Mouse (Mus musculus): ENCODE measurements at regions not wholly inside any gene's neighbourhood (a gene's known extent, or its start where the extent isn't known, plus 50 kb on each side); places are given as distances from the start of the nearest gene placed in this dataset.

GRCm38 (mm10) chr4:125890510-125890909 lies 133.8 kb upstream of the Csf3r start:
- DNase-seq = no peak

- no peak for DNase-seq
Measured at GRCm38 (mm10) chr4:125893139-125893538, 131.2 kb upstream of the Csf3r start.

DNA sequence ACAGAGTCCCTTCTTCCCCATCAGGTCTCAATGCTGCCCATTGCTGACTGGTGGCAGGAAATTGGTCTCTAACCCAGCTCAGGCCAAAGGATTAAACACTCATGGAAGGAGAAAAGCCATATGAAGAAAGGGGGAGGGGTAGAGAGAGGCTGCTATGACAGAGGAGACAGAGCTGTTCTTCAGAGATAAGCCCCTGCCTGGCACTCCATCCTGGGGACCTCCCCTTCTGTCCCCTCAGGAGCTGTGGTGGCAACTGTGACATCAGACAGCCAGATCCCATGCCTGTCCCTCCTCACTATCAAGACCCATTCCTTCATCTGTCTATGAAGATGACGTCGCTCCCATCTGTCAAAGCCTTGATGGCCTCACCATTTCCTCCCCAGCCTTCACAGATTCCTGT lies 126.6 kb upstream of the Csf3r start:
- DNase-seq = no peak

GRCm38 (mm10) chr4:125898631-125899348 lies 125.6 kb upstream of the Csf3r start:
- DNase-seq = no peak

GRCm38 (mm10) chr4:125901546-125902276 lies 122.6 kb upstream of the Csf3r start:
- DNase-seq = no peak

DNA sequence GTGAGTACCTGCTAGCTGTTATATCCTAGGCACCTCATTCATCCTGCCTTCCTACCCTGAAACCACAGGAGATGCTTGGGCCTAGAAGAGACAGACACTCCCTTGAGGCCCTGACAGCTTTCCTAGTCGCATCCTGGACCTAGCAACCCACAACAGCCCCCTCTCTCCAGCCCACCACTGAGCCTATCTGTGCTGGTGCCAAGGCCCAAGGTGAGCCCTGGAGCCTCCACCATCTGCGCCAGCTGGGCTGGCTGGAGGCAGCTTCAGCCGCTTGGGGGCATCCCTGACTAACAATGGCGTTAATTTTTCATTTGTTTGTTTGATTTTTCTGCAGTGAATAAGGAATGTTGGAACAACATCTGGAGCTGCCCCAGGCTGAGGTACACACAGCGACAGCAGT lies 118.1 kb upstream of the Csf3r start:
- no peak for DNase-seq

GRCm38 (mm10) chr4:125908901-125909300 lies 115.4 kb upstream of the Csf3r start:
- DNase-seq = no peak

DNA sequence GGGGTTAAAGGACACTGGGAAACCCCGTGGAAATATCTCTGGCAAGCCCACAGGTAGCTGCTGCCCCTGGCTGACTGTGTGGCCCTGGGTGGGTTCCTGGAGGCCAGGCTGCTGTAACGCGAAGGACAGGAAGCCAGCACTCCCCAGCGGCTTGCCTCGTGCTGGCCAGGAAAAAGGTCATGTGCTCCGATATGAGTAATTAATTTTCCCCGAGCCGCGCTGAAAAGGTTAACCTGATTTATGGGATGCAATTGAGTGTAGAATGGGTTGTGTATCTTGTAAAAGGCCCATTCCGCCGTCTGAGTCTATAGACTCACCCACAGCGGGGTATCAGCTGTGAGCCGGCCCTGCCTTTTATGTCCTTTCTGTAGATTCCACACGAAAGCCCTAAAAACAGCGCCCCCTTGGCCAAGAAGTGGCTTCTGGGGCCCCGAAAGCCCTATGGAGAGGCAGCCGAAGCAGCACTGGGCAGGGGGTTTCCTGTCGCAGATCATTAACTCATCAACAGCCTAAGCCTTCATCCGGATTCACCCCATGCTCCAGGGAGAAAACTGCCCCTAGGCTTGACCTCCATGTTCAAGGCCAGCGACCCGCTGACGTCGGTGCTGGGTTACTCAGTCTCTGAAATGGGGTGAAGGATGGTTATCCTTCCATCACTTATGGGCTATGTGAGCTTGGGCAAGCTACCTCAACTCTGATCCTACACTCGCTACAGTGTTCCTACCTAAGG lies 112.6 kb upstream of the Csf3r start:
- DNase-seq = peak; percentile 35 to 71

DNA sequence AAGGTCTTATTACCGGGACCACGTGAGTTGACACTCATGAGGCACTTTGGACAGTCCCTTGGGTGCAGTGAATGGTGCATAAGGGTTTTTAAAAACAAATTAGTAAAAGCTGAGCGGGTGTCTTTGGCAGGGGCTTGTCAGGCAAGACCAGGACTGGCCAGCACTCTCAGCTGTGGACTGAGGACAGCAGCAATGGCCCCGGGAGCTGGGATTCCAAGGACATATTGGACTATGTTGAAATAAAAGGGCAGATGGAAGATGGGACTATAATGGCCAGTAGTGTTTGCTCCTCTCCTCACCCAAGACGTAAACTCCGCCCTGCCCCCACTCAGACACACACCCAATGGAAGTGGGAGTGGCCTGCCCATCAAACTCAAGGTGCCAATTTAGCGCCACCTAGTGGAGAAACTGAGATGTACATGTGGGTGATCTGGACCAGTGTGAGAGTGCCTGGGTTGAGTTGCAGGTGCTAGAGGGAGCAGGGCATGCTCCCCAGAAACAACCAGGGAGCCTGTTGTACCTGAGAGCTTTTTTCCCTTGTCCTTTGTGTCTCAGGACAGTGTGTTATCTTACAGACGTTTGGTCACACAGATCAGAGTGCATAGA lies 111.8 kb upstream of the Csf3r start:
- DNase-seq = peak; percentile 70 to 71

GRCm38 (mm10) chr4:125915166-125915565 lies 109.2 kb upstream of the Csf3r start:
- no peak for DNase-seq

DNA sequence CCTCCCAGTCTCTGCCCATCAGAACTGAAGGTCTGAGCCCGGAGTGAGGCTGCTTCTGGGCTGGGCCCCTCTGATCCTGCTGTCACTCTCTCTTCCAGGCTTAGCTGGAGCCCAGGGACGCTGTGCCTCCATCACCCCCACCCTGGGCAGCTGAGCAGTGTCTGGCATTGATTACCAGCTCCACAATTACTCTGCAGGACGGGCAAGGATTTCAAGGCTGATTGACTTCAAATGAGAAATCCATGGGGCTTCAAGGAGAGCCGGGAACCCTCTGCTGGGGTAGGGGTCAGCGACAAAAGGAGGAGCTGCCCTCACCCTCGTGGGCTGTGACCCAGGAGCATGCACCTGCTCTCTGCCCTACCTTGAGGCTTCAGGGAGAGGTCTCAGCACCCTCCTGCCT lies 107.1 kb upstream of the Csf3r start:
- no peak for DNase-seq

DNA sequence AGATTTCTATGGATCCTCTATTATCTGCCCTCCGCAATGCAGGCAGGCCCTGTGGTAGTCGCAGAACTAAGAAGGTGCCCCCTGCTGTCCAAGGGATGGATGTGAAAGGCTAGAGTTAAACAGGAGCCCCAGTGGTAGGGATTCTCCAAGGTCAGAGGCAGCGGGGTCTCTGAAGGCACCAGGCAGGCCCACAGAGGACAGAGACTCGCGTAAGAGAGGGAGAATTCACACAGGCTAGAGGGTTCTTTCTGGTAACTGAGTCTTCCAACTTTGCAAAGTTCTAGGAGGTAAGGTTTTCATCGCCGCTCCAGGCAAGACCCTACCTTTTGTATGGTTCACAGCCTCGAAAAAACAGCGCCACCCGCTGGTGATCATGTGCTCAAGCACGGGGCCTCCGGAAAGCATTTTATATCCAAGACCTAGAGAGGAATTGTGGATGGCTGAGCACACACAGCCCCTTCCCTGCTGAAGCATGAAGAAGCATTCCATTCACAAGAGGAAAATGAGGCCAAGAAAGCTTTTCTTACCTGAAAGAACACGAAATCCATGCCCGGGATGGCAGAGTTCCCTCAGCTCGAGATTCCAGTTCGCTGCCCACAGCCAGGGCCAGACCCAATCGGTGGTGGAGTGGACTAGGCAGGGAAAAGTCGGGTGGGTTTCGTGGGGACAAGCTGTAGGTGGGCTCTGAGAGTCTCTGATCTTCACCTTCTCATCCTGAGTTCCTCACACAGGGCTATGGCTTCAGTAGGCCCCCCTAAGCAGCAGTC lies 102.6 kb upstream of the Csf3r start:
- DNase-seq = peak; percentile 35 to 45

DNA sequence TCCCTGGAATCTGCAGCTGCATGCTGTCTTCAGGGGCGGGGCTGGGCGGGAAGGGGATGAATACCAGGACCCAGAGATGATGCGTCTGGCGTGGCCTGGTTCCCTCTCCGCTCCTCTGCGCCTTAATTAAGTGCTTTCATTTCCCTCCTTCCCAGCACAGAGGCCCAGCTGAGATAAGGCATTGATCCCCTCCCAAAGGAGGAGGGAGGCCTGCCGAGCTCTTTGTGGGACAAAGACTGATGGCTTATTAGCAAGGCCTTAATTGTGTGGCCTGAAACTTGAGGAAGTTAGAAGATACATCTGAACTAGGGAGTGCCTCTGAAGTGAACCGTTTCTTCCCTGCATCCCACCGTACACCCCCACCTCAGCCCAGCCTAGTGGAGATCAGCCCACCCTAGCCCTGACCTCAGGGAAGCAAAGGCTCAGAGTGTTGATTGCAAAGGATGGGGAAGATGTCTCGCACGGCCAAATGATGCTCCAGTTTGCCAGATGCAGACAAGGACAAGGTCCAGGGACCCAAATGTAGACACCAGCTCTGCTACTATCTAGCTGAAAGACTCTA lies 102.0 kb upstream of the Csf3r start:
- DNase-seq = no peak

DNA sequence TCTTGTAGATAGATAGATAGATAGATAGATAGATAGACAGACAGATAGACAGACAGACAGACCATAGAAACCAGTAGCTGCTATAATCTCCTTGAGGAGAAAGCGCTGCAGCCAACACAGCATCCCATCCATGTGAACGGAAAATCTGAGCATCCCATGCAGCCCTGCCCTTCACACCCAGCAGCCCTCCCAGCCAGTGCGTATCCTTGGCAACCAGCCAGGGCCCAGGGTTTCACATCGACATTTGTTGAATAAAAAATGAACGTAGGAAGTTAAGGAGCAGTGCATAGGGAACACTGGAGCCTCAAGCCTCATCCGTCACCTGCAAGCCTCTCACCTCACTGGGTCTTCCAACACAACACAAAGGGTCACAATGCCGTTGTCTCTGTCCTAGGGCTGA lies 101.1 kb upstream of the Csf3r start:
- DNase-seq = no peak

- DNase-seq = no peak
Measured at GRCm38 (mm10) chr4:125928196-125928595, 96.2 kb upstream of the Csf3r start.

DNA sequence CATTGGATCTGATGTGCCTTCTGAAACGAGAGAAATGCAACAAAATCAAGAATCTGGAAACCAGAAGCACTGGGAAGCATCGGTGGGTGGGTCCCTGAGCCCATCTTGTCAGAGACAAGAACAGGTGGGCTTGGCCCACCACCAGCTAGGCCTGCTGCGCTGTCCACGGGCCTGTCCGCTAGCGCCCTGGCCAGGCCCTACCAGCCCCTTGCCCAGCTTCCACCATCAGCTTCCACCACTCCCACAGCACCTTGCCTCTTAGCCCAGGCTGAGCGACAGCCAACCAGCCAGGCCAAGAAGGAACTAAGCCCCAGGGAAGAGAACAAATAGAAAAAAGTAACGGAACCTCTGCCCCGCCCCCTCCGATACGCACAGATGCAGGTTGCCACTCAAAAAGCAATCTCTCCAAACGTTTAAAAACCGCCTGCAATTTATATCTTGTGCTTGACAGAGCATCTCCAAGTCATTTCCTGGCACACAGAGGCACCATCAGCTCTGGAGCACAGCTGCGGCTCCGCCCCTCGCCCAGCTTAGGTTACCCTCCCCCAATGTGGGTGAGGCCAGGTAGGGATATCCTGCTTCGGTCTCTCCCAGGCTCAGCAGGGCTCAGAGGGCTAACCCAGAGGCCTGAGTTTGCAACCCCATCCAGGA lies 95.1 kb upstream of the Csf3r start:
- DNase-seq = no peak

DNA sequence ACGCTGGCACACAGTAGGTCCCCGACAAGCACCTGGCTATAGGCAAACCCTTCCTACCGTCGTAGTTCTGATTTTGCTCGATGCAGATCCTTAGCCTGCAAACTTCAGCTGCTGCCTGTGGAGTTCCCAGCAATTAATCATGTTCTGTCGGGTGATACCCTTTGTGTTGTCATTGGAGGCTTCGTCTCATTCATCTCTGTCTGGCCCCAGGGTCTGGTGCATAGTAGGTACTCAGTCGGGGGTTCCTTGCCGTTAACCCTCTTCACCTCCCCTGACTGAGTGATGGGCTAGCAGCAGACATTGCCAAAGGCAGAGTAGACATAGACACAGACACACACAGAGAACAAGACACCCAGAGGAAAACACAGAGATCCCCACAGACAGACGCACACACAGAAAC lies 93.6 kb upstream of the Csf3r start:
- DNase-seq = no peak

GRCm38 (mm10) chr4:125931321-125931720 lies 93.0 kb upstream of the Csf3r start:
- DNase-seq = no peak

GRCm38 (mm10) chr4:125932036-125932756 lies 92.2 kb upstream of the Csf3r start:
- DNase-seq = no peak

DNA sequence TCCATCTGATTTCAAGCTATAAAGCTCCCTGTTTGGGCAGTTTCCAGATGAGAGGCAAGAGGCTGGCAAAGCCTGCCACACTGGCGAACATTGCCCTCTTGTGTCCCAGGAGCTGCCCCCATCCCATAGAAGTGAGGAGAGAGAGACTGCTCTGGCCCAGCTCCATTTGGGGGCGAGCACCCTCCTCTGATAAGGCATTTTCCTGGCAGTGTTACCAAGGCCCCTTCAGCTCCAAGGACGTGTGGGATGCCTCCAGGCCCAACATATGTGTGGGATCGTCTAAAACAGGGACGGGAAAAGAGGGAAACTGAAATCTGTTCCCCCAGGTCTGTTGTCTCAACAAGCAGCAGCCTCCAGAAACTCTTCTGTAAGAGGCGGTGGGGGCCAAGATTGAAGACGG lies 88.0 kb upstream of the Csf3r start:
- DNase-seq = no peak

DNA sequence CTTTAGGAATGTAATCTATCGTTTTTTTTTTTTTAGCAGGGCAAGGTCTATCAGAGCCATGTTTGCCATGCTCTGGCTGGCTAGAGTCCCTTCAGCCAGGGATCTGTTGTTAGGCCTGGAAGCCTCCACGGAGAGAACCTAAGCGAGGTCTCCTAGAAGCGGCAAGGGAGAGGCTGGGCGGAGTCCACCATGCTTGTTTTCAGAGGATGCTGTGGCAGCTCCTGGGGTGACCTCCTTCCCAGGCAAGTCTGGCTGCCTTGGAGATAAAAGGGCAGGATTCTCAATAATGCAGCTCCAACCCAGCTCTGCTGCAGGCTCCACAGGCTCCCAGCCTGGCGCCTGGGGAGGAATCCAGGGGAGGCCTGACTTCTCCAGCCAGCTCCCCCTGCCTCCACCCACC lies 86.2 kb upstream of the Csf3r start:
- no peak for DNase-seq

All from kidney, postnatal 25 days (tissue).